Mouse (Mus musculus) CH12.LX (cell line): ENCODE results near the gene Gas2. TPM values are rescaled to one million over a fixed set of nuclear protein-coding genes. Genes with fewer than 3 reads are reported as not detected.

Experiments used
- DNase-seq: peaks from one replicate; pipeline ENCODE4 v3.0.0-alpha.2; 2013; ENCODE audit errors: extremely low read depth
- H3K27ac ChIP-seq: 2 replicates; pipeline ENCODE4 v1.5.1; 2012; ENCODE audit warnings: low read depth, mild to moderate bottlenecking, control low read depth, moderate library complexity; ENCODE audit not compliant: insufficient read depth
- H3K27me3 ChIP-seq: replicated peaks from 2 replicates; pipeline ENCODE3; 2012; ENCODE audit warnings: inconsistent platforms
- H3K36me3 ChIP-seq, 2 experiments: replicated peaks in 1 of 2; 2 replicates each; pipeline versions ENCODE3 to v1.6.1; 2012; ENCODE audit warnings: inconsistent platforms in 1 of 2, low read length in 1 of 2, mild to moderate bottlenecking in 1 of 2, mixed read lengths in 1 of 2, moderate library complexity in 1 of 2; ENCODE audit not compliant: control insufficient read depth in 1 of 2, insufficient read depth in 1 of 2
- H3K4me1 ChIP-seq, 2 experiments: 2 replicates each; pipeline ENCODE4 v1.6.1; 2012; ENCODE audit warnings: inconsistent platforms in 1 of 2, moderate library complexity in 1 of 2; ENCODE audit not compliant: insufficient read depth in 2 of 2, control insufficient read depth in 1 of 2
- H3K4me2 ChIP-seq: 2 replicates; pipeline ENCODE4 v1.6.1; 2012; ENCODE audit warnings: low read depth, mild to moderate bottlenecking, control low read depth; ENCODE audit not compliant: poor library complexity, insufficient read depth, severe bottlenecking
- H3K4me3 ChIP-seq, 3 experiments: fragments of 150-350 bp in 1 of 3; sonication (generic) in 1 of 3; replicated peaks in 1 of 3; 2 replicates each; pipeline versions ENCODE3 to v1.5.1; 2011 to 2012; ENCODE audit warnings: low read depth in 2 of 3, low read length in 2 of 3, mild to moderate bottlenecking in 2 of 3, moderate library complexity in 2 of 3, control low read depth in 1 of 3, improper control_type of control experiment in 1 of 3, inconsistent platforms in 1 of 3, mixed read lengths in 1 of 3; ENCODE audit not compliant: poor library complexity in 1 of 3
- H3K79me2 ChIP-seq: replicated peaks from 2 replicates; pipeline ENCODE4 v1.6.1; 2012; ENCODE audit warnings: mild to moderate bottlenecking, moderate library complexity; ENCODE audit not compliant: control insufficient read depth, poor library complexity, insufficient read depth, severe bottlenecking; ENCODE audit errors: extremely low read depth
- H3K9ac ChIP-seq: 2 replicates; pipeline ENCODE4 v1.6.1; 2012; ENCODE audit warnings: low read depth, mild to moderate bottlenecking, control low read depth, moderate library complexity; ENCODE audit not compliant: insufficient read depth
- H3K9me3 ChIP-seq: replicated peaks from 2 replicates; pipeline ENCODE3; 2012; ENCODE audit warnings: low read length, inconsistent platforms, mixed read lengths
- BHLHE40 ChIP-seq: IDR thresholded peaks from 2 replicates; pipeline ENCODE4 v1.6.1; 2011; ENCODE audit warnings: mild to moderate bottlenecking, low read depth, low read length, improper control_type of control experiment
- CHD1 ChIP-seq: IDR thresholded peaks from 2 replicates; pipeline ENCODE4 v1.6.1; 2012; ENCODE audit warnings: low read depth, low read length, improper control_type of control experiment, inconsistent platforms
- CHD2 ChIP-seq: IDR thresholded peaks from 2 replicates; pipeline ENCODE4 v1.6.1; 2011; ENCODE audit warnings: low read length, improper control_type of control experiment
- IRF4 ChIP-seq: IDR thresholded peaks from 2 replicates; pipeline ENCODE4 v1.6.1; 2014; ENCODE audit warnings: low read depth, mild to moderate bottlenecking, inconsistent platforms, low read length, improper control_type of control experiment
- JUN ChIP-seq: IDR thresholded peaks from 2 replicates; pipeline ENCODE4 v1.6.1; 2011; ENCODE audit warnings: low read depth, mild to moderate bottlenecking, low read length, improper control_type of control experiment, moderate library complexity; ENCODE audit not compliant: insufficient read depth
- JUND ChIP-seq: conservative IDR thresholded peaks from 2 replicates; pipeline ENCODE4 v1.6.1; 2011; ENCODE audit warnings: low read depth, low read length, improper control_type of control experiment
- KAT2A ChIP-seq: IDR thresholded peaks from 2 replicates; pipeline ENCODE4 v1.6.1; 2012; ENCODE audit warnings: low read length, improper control_type of control experiment, inconsistent platforms; ENCODE audit not compliant: insufficient replicate concordance
- MAFK ChIP-seq: IDR thresholded peaks from 2 replicates; pipeline ENCODE4 v1.6.1; 2011; ENCODE audit warnings: low read length, improper control_type of control experiment; ENCODE audit not compliant: insufficient replicate concordance
- MAX ChIP-seq: IDR thresholded peaks from 2 replicates; pipeline ENCODE4 v1.6.1; 2011; ENCODE audit warnings: low read length, improper control_type of control experiment
- MAZ ChIP-seq: IDR thresholded peaks from 2 replicates; pipeline ENCODE4 v1.6.1; 2012; ENCODE audit warnings: low read depth, mild to moderate bottlenecking, inconsistent platforms, low read length, improper control_type of control experiment, moderate library complexity
- MEF2A ChIP-seq: IDR thresholded peaks from 2 replicates; pipeline ENCODE4 v1.6.1; 2014; ENCODE audit warnings: low read depth, mild to moderate bottlenecking, inconsistent platforms, low read length, improper control_type of control experiment, borderline replicate concordance
- MXI1 ChIP-seq: IDR thresholded peaks from 2 replicates; pipeline ENCODE4 v1.6.1; 2011; ENCODE audit warnings: mild to moderate bottlenecking, low read depth, low read length, improper control_type of control experiment
- MYC ChIP-seq: IDR thresholded peaks from 2 replicates; pipeline ENCODE4 v1.6.1; 2011; ENCODE audit warnings: low read depth, mild to moderate bottlenecking, improper control_type of control experiment, low read length
- NELFE ChIP-seq: IDR thresholded peaks from 2 replicates; pipeline ENCODE4 v1.6.1; 2011; ENCODE audit warnings: low read depth, low read length, improper control_type of control experiment
- PAX5 ChIP-seq: IDR thresholded peaks from 2 replicates; pipeline ENCODE4 v1.6.1; 2012; ENCODE audit warnings: low read length, inconsistent platforms, mixed read lengths
- POLR2A ChIP-seq: IDR thresholded peaks from 2 replicates; pipeline ENCODE4 v1.6.1; 2011; ENCODE audit warnings: low read depth, mild to moderate bottlenecking, improper control_type of control experiment, low read length
- POLR2AphosphoS2 ChIP-seq: IDR thresholded peaks from 2 replicates; pipeline ENCODE4 v1.6.1; 2011; ENCODE audit warnings: low read depth, low read length, improper control_type of control experiment
- RAD21 ChIP-seq: IDR thresholded peaks from 2 replicates; pipeline ENCODE4 v1.6.1; 2011; ENCODE audit warnings: low read depth, mild to moderate bottlenecking, low read length, improper control_type of control experiment, moderate library complexity
- UBTF ChIP-seq: IDR thresholded peaks from 2 replicates; pipeline ENCODE4 v1.6.1; 2012; ENCODE audit warnings: low read depth, mild to moderate bottlenecking, inconsistent platforms, low read length, improper control_type of control experiment, moderate library complexity
- USF1 ChIP-seq: IDR thresholded peaks from 2 replicates; pipeline ENCODE4 v1.6.1; 2014; ENCODE audit warnings: low read depth, mild to moderate bottlenecking, inconsistent platforms, low read length, improper control_type of control experiment
- USF2 ChIP-seq: conservative IDR thresholded peaks from 2 replicates; pipeline ENCODE4 v1.6.1; 2011; ENCODE audit warnings: low read depth, low read length, improper control_type of control experiment
- ZC3H11A ChIP-seq: IDR thresholded peaks from 2 replicates; pipeline ENCODE4 v1.6.1; 2012; ENCODE audit warnings: low read depth, mild to moderate bottlenecking, inconsistent platforms, low read length, improper control_type of control experiment
- ZKSCAN1 ChIP-seq: IDR thresholded peaks from 2 replicates; pipeline ENCODE4 v1.6.1; 2012; ENCODE audit warnings: low read depth, inconsistent platforms, low read length, improper control_type of control experiment, borderline replicate concordance
- ZMIZ1 ChIP-seq: IDR thresholded peaks from 2 replicates; pipeline ENCODE4 v1.6.1; 2012; ENCODE audit warnings: low read depth, mild to moderate bottlenecking, inconsistent platforms, low read length, improper control_type of control experiment
- ZNF384 ChIP-seq: IDR thresholded peaks from 2 replicates; pipeline ENCODE4 v1.6.1; 2012; ENCODE audit warnings: low read depth, low read length, improper control_type of control experiment, inconsistent platforms
- dilution Hi-C: fragments of 300-500 bp; cut with MboI; formaldehyde crosslinking; loops from 2 replicates; pipeline ENCODE4 v1.14.3; 2020; ENCODE audit warnings: low sequenced_read_pairs; ENCODE audit not compliant: extremely low pct_unique_long_range_greater_than_20kb, extremely low pct_ligation_motif_present
- in situ Hi-C: fragments of 300-500 bp; cut with MboI; formaldehyde crosslinking; loops from 3 replicates; pipeline ENCODE4 v1.14.3; 2019; ENCODE audit warnings: low sequenced_read_pairs, low pct_ligation_motif_present, low pct_unique_long_range_greater_than_20kb, mixed read lengths
- polyA plus RNA-seq: library from polyadenylated mRNA; unstranded; fragments of >175 nt; gene quantifications from 2 replicates; pipeline ENCODE4 v1.2.1, GENCODE M21; 2012; ENCODE audit warnings: low read depth; ENCODE audit not compliant: insufficient read length
- total RNA-seq, 2 experiments: library from RNA; depleted of rRNA; stranded (reverse); fragments of 300-350 nt in 1 of 2; fragments of >200 nt in 1 of 2; gene quantifications; 2 replicates each; pipeline ENCODE4 v1.2.3; 2012 to 2014

Gene Gas2
- total and polyA plus RNA-seq, 3 experiments, result 2.7 to 4.3 (median 3.3) TPM

GRCm38 (mm10) chr7:51876316-51876715, 14.5 kb downstream of the Gas2 start:
- H3K4me1 ChIP-seq, result peaks cover 0 to 6% of the 10 kb centered on the region in 2 experiments; a peak in 1 of 4 replicates
- no peak overlapping the region for H3K4me2 ChIP-seq
- no peaks in the 10 kb centered on the region for H3K36me3 ChIP-seq
- no peak overlapping the region for H3K9ac ChIP-seq
- no peak overlapping the region for H3K27ac ChIP-seq
- TF ChIP-seq CHD2, result no peak
- TF ChIP-seq POLR2AphosphoS2, result no peak
- peaks cover 11% of the 10 kb centered on the region for H3K9me3 ChIP-seq
- no peaks in the 10 kb centered on the region for H3K79me2 ChIP-seq
- no peaks in the 10 kb centered on the region for H3K27me3 ChIP-seq
- DNase-seq, result no peak
- dilution Hi-C loops, result no loop called here
- in situ Hi-C loops, result no loop called here
- no peak overlapping the region for H3K4me3 ChIP-seq

DNA sequence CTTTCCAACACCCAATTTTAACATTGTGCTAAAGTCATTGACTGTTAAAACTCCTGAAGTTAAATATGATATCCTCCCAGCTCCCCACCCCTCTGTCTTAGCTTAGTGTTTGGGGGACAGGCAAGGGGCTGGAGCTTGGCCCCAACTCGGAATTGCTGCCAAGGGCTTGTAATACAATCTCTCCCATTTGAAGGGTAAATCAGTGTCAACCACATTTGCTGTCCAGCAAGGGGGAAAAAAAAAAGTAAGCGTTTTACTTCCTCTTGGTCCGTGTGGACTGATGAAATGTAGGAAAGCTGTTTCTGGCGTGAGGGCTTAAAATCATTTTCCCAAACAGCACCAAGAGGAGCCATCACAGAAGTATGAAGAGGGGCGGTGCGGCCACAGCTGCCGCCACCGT, 16.9 kb downstream of the Gas2 start:
- in situ Hi-C loops, result no loop called here
- Histone ChIP-seq H3K4me1 (peaks cover 0 to 6% of the 10 kb centered on the region in 2 experiments; a peak in 1 of 4 replicates), H3K4me2 (peak overlapping the region; percentile 3), H3K79me2 (no peaks in the 10 kb centered on the region), H3K36me3 (no peaks in the 10 kb centered on the region), H3K4me3 (peak overlapping the region in 2 of 3 experiments; percentile 47 to 60), H3K9ac (0 out of 2 replicates have a peak overlapping the region, but pooled peaks have one; percentile 9), H3K9me3 (peaks cover 11% of the 10 kb centered on the region)
- DNase-seq, result no peak
- dilution Hi-C loops, result no loop called here
- peak; percentile 18; the same call in 1 of the 2 replicates for TF ChIP-seq ZNF384
- TF ChIP-seq MAZ, result no peak
- TF ChIP-seq, all 38 proteins: peak for 1
- H3K27ac ChIP-seq, result peak overlapping the region; percentile 26; the same call in 1 of the 2 replicates
- H3K27me3 ChIP-seq, result no peaks in the 10 kb centered on the region

DNA sequence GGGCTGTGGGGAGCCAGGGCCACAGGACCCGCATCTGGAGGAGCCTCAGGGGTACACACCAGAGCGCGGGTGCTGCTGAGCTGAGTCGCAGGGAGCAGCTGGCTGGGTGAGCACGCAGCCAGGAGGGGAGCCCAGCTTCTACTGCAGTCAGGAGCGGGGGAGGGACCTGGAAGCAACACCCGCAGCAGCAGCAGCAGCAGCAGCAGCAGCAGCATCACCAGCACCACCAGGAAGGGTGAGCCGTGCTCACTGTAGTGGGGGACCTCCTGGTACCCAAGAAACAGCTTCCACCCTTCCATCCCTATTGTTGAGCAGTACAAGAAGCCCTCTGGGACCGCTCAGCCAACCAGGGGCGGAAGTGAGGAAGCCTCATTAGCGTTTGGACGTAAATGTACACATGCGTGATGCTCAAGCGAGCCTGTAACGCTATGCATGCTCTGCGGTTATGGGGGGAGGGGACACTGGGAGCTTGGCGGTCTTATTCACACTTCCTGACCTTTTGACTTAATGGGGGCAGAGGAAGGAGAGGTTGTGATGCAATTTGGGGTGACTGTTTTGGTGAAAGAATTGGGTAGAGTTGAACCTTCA, 17.4 kb downstream of the Gas2 start:
- Histone ChIP-seq H3K4me2 (peak overlapping the region; percentile 3; the same call in 1 of the 2 replicates), H3K27ac (peak overlapping the region; percentile 26; the same call in 1 of the 2 replicates), H3K36me3 (no peaks in the 10 kb centered on the region), H3K9me3 (peaks cover 11% of the 10 kb centered on the region), H3K4me3 (peak overlapping the region; percentile 25 to 60 (median 47)), H3K9ac (0 out of 2 replicates have a peak overlapping the region, but pooled peaks have one; percentile 9), H3K4me1 (peaks cover 0 to 6% of the 10 kb centered on the region in 2 experiments; a peak in 1 of 4 replicates), H3K27me3 (no peaks in the 10 kb centered on the region), H3K79me2 (no peaks in the 10 kb centered on the region)
- in situ Hi-C loops, result no loop called here
- dilution Hi-C loops, result no loop called here
- DNase-seq, result peak; percentile 64
- TF ChIP-seq UBTF (no peak), JUND (no peak), ZC3H11A (no peak), MAX (no peak), ZKSCAN1 (no peak), MEF2A (no peak), JUN (no peak), IRF4 (no peak), RAD21 (no peak), NELFE (0 out of 2 replicates have a peak, but pooled peaks have one; percentile 38), KAT2A (no peak), MXI1 (no peak), USF2 (no peak), MAFK (no peak), POLR2A (peak; percentile 35; the same call in 1 of the 2 replicates), BHLHE40 (peak; percentile 74), USF1 (no peak), MYC (peak; percentile 53; the same call in 1 of the 2 replicates), CHD1 (no peak), PAX5 (no peak), ZMIZ1 (no peak)
